Mouse (Mus musculus) stomach, postnatal 0 days (tissue): Measurements from ENCODE around the gene Syt2.

Experiments
- CTCF ChIP-seq: IDR thresholded peaks from 2 replicates; pipeline ENCODE4 v1.5.1; 2016; ENCODE audit warnings: antibody characterized with exemption, low read depth, mild to moderate bottlenecking, moderate library complexity
- EP300 ChIP-seq: optimal IDR thresholded peaks from 2 replicates; pipeline ENCODE3; 2016; ENCODE audit warnings: antibody characterized with exemption

GRCm38 (mm10) chr1:134638041-134638440, 8.4 kb upstream of the Syt2 start:
- TF ChIP-seq CTCF (no peak), EP300 (no peak)
